Mouse (Mus musculus): ENCODE data around the gene Meis1. TPM values are rescaled to one million over a fixed set of nuclear protein-coding genes. Genes with fewer than 3 reads are reported as not detected.

The Meis1 gene
- total RNA-seq, 2 experiments from 2014 or later = 5.2 to 7.9 TPM

DNA sequence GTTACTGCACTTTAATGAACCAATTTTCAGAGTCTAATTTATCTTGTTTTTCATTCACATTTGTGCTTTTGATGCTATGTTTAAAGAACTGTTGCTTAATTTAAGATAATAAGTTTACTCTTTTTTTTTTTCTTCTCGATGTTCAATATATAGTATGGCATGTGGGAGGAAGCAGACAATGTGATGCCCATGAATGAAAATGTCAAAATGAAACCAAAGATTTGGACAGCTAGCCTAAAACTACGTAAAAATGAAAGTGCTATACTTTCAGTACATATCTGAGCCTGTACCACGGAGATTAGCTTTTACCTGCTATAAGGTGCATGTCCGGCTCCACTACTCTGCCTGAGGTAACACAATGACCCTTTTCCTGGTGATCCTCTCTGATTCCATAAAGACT is 172.3 kb downstream of the Meis1 start:
- DNase-seq (ENCODE audit: low spot score in 2 of 2) = no peak

GRCm38 (mm10) chr11:18845900-18846299 is 172.9 kb downstream of the Meis1 start:
- DNase-seq (ENCODE audit: low spot score in 2 of 2) = no peak

DNA sequence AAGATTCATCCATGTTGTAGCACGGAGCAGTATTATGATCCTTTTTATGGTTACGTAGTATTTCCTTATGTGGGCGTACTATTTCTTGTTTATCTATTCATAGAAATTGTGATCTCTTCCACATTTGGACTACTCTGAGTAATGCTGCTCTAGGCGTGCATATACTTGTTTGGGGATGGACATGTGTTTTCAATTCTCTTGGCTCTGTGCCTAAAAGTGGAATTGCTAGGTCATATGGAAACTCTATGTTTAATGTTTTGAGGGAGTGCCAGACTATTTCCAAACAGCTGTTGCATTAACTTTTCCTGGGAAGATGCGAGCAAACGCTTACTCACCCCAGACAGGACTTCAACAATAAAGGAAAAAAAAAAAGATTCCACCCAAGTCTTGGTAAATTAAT is 173.3 kb downstream of the Meis1 start:
- no peak for DNase-seq (ENCODE audit: low spot score in 2 of 2)

DNA sequence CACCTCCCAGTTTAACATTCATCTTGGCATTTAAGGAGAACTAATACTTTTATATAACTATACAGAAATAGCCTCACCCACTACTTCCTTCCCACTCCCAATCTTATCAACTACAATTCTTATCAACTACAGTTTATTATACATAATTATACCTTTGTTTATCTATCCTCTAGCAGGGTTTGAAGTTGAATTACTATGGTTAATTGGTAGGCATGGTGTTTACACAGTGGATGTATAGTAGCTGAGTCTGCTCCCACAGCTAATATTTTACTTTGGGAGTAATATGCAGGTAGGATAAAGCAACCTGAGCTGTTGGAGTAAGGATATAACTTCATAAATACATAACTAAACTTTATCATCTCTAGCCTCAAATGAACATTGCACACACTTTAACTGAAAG is 188.7 kb downstream of the Meis1 start:
- no peak for DNase-seq (ENCODE audit: low spot score in 2 of 2)
